Mouse (Mus musculus) liver, adult 2 months (tissue): ENCODE measurements around the gene Gm48551.

Source experiments
- CTCF ChIP-seq: fragments of 200-500 bp; IDR thresholded peaks from 2 replicates; pipeline ENCODE4 v1.5.1; 2011; ENCODE audit warnings: low read depth, low read length, control low read depth
- POLR2A ChIP-seq: fragments of 200-500 bp; IDR thresholded peaks from 2 replicates; pipeline ENCODE4 v1.6.1; 2011; ENCODE audit warnings: low read length, control low read depth; ENCODE audit not compliant: insufficient read depth; ENCODE audit errors: extremely low read depth

DNA sequence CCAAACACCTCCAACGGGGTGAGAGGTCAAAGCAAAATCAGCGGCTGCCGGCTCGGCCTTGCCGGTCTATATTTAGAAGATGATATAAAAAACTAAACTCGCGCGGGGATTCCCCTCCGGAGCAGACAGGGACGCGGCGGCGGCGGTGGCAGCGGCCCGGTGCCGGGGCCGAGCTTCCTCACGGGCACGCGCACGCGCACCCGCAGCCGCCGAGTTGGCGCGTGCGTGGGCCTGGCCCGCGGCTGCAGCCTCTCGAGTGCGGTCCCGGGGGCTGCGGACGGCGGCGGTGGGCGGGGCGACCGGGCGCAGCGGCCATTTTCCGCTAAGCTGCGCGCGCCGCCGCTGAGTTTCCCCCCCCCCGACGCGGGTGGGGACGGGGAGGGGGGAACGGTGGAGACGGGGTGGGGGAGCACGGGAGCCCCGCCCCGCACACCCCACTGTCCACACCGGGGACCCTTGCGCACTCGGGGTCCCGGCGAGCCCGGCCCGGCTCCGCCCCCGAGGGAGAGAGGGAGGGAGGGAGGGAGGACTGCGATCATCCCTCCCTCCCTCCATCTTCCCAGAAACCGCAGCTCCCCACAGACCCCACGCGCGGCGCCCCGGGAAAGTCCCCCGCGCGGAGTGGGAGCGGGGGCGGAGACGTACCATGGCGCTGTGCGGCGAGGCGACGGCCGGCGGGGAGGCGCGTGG lies 46.0 kb downstream of the Gm48551 start:
- TF ChIP-seq POLR2A, result 0 out of 2 replicates have a peak, but pooled peaks have one; percentile 9
- TF ChIP-seq CTCF, result no peak
